Mouse (Mus musculus): ENCODE data around the gene Lpin2. TPM values are rescaled to one million over a fixed set of nuclear protein-coding genes. Genes with fewer than 3 reads are reported as not detected.

Gene Lpin2
- total and polyA plus RNA-seq, 3 experiments = 22.4 to 32.1 TPM; not detected in 1

DNA sequence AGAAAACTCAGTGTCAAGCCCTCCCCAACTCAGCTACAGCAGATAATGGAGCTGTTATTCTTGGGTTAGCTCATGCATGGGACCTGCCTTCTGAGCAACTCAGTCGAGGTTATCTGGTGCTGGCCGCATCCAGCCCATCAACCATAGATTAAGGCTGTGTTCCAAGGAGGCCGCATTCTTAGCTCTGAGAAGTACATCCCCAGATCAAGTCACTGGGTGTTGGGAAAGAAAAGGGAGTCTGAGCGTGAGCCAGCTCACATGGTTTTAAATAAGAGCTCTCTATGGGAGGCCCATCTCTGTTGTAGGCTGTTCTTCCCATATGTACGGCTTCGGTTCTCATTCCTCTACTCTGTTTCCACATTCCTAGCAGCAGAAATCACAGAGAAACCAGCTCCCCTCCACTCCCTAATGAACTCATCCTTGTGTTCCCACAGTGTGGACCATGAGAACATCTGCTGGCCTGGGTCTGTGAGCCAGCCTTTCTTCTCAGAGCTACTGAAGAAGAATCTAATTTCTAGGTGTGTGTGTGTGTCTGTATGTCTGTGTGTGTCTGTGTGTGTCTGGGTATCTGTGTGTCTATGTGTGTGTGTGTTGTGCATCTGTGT, 107.3 kb downstream of the Lpin2 start (continued):
- TF ChIP-seq MYC (IDR thresholded peaks at IDR 0.05; ENCODE audit: low read depth, low read length) (no peak; the same call in 1 of the 2 replicates), EP300 (IDR thresholded peaks at IDR 0.05; ENCODE audit: low read depth in 1 of 2, low read length in 2 of 2) (peak; percentile 53 to 72; a peak in 2 of 4 replicates), SMC3 (IDR thresholded peaks at IDR 0.05; ENCODE audit: low read depth, low read length) (no peak)

DNA sequence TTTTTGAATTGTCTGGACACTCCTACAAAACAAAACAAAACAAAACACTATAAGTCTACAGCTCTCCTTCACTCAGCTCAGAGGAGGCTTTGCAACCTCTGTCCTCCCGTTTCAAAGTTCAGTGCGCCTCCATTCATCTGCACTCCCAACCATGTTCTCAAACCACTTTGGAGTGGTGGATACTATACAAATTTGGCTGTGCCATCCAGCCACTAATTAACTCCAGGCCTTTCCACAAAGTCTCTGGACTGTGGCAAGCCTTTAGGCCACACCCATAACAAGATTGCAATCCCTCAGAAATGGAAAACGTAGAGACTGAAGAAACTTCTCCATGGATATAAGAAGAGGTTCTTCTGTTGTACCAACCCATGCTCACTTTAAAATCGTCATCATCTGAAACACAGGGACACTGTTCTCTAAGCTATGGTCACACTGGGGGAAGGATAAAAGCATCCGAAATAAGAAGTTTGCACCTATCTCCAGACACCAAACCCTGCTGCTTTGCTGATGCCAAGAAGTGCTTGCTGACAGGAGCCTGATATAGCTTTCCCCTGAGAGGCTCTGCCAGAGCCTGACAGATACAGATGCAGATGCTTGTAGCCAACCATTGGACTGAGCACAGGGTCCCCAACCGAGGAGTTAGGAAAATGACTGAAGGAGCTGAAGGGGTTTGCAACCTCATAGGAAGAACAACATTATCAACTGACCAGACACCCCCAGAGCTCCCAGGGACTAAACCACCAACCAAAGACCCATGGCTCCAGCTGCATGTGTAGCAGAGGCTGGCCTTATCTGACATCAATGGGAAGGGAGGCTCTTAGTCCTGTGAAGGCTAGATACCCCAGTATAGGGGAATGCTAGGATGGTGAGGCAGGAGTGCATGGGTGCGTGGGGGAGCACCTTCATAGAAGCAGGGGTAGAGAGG, 108.4 kb downstream of the Lpin2 start:
- peaks cover 61 to 74% of the 10 kb centered on the region in 2 experiments for H3K4me1 ChIP-seq (ENCODE audit: control insufficient read depth in 1 of 2, insufficient read depth in 2 of 2, low read length in 2 of 2)
- peaks cover 0 to 79% of the 10 kb centered on the region in 2 experiments; a peak in 2 of 4 replicates for H3K36me3 ChIP-seq (ENCODE audit: control insufficient read depth in 1 of 2, insufficient read depth in 2 of 2, low read length in 2 of 2)
- no peaks in the 10 kb centered on the region for H3K27me3 ChIP-seq (ENCODE audit: control insufficient read depth in 1 of 2, insufficient read depth in 2 of 2, low read length in 2 of 2)
- H3K9ac ChIP-seq (ENCODE audit: control insufficient read depth, low read depth, low read length, poor library complexity, severe bottlenecking) = peak overlapping the region; percentile 38; the same call in 1 of the 2 replicates
- H3K9me3 ChIP-seq (replicated peaks; ENCODE audit: insufficient read depth, low read length) = no peaks in the 10 kb centered on the region
- peak; percentile 91 for DNase-seq (ENCODE audit: low read depth, low spot score)
- no peak overlapping the region for H3K4me3 ChIP-seq (ENCODE audit: control insufficient read depth in 1 of 2, insufficient read depth in 1 of 2, low read depth in 2 of 2, low read length in 2 of 2)
- peak overlapping the region; percentile 94 for H3K27ac ChIP-seq (ENCODE audit: control insufficient read depth, low read depth, low read length)
- H3K79me2 ChIP-seq (ENCODE audit: control insufficient read depth, insufficient read depth, low read length, poor library complexity) = peaks cover 17% of the 10 kb centered on the region
- TF ChIP-seq MEF2A (IDR thresholded peaks at IDR 0.05; ENCODE audit: extremely low read depth, insufficient replicate concordance, low read depth, low read length, poor library complexity, severe bottlenecking) (no peak), CTCF (IDR thresholded peaks at IDR 0.05 in 2 of 3, conservative IDR thresholded peaks at IDR 0.05 in 1 of 3; ENCODE audit: control insufficient read depth in 1 of 3, insufficient read depth in 1 of 3, low read depth in 2 of 3, low read length in 3 of 3, poor library complexity in 1 of 3, severe bottlenecking in 1 of 3) (no peak), ETS1 (IDR thresholded peaks at IDR 0.05; ENCODE audit: low read depth, low read length) (peak; percentile 76), ZMIZ1 (IDR thresholded peaks at IDR 0.05; ENCODE audit: low read depth, low read length) (no peak; the same call in 1 of the 2 replicates), GATA1 (IDR thresholded peaks at IDR 0.05; ENCODE audit: low read depth, low read length) (peak; percentile 75), SIN3A (IDR thresholded peaks at IDR 0.05; ENCODE audit: low read length) (peak; percentile 72), BHLHE40 (IDR thresholded peaks at IDR 0.05; ENCODE audit: borderline replicate concordance, low read depth, low read length) (no peak; the same call in 1 of the 2 replicates), RCOR1 (IDR thresholded peaks at IDR 0.05; ENCODE audit: low read depth, low read length) (peak; percentile 68), SMC3 (IDR thresholded peaks at IDR 0.05; ENCODE audit: low read depth, low read length) (no peak), POLR2AphosphoS2 (IDR thresholded peaks at IDR 0.05; ENCODE audit: low read length) (no peak), MYC (IDR thresholded peaks at IDR 0.05; ENCODE audit: low read depth, low read length) (peak; percentile 26; the same call in 1 of the 2 replicates), CHD2 (IDR thresholded peaks at IDR 0.05; ENCODE audit: low read length) (no peak), TCF12 (IDR thresholded peaks at IDR 0.05; ENCODE audit: low read depth, low read length) (peak; percentile 85), ZKSCAN1 (IDR thresholded peaks at IDR 0.05; ENCODE audit: low read depth, low read length) (no peak), ELF1 (IDR thresholded peaks at IDR 0.05; ENCODE audit: low read depth, low read length) (no peak), POLR2AphosphoS5 (IDR thresholded peaks at IDR 0.05; ENCODE audit: borderline replicate concordance, low read depth, low read length) (no peak), UBTF (IDR thresholded peaks at IDR 0.05; ENCODE audit: borderline replicate concordance, insufficient read depth, low read depth, low read length) (no peak), MAFK (IDR thresholded peaks at IDR 0.05; ENCODE audit: borderline replicate concordance, low read depth, low read length) (peak; percentile 37; the same call in 1 of the 2 replicates), E2F4 (IDR thresholded peaks at IDR 0.05; ENCODE audit: borderline replicate concordance, low read depth, low read length) (no peak), NRF1 (IDR thresholded peaks at IDR 0.05; ENCODE audit: insufficient read depth, low read depth, low read length, poor library complexity, severe bottlenecking) (no peak), HCFC1 (IDR thresholded peaks at IDR 0.05; ENCODE audit: low read depth, low read length) (no peak), MYB (IDR thresholded peaks at IDR 0.05; ENCODE audit: low read depth, low read length) (peak; percentile 14; the same call in 1 of the 2 replicates), MAZ (IDR thresholded peaks at IDR 0.05; ENCODE audit: low read depth, low read length) (no peak), USF1 (IDR thresholded peaks at IDR 0.05; ENCODE audit: low read depth, low read length) (no peak), ZNF384 (IDR thresholded peaks at IDR 0.05; ENCODE audit: low read depth, low read length) (no peak), MAX (IDR thresholded peaks at IDR 0.05; ENCODE audit: low read length) (no peak), JUND (IDR thresholded peaks at IDR 0.05; ENCODE audit: low read depth, low read length) (no peak), TAL1 (IDR thresholded peaks at IDR 0.05; ENCODE audit: low read length) (peak; percentile 84), TBP (IDR thresholded peaks at IDR 0.05; ENCODE audit: low read depth, low read length) (peak; percentile 10; the same call in 1 of the 2 replicates), CHD1 (IDR thresholded peaks at IDR 0.05; ENCODE audit: low read depth, low read length) (no peak)
